Mouse (Mus musculus): ENCODE data around the gene Slc7a6os. TPM values are rescaled to one million over a fixed set of nuclear protein-coding genes. Genes with fewer than 3 reads are reported as not detected.

The Slc7a6os gene
- polyA plus RNA-seq, 1 experiment: 26.3 TPM

DNA sequence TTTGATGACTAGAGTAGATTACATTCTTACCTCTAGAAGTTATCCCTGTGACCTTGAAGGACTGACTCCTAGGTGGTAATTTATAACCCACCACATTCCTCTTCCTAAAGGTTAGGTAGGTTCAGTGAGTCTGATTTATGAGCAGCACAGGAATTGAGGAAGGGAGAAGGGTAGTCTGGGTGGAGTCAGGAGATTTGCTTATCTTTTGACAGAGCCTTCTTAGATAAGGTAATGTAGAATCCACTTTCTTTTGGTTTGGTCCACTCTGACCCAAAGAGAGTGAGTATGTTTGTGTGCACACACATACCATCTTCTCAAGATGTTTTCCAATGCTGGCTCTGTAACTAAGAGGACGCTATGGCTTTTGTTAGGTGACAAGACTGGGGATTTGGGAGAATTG, 33.1 kb downstream of the Slc7a6os start:
- DNase-seq (ENCODE audit: low spot score): no peak

GRCm38 (mm10) chr8:106176891-106177290, 33.8 kb downstream of the Slc7a6os start:
- DNase-seq (ENCODE audit: low spot score): no peak

DNA sequence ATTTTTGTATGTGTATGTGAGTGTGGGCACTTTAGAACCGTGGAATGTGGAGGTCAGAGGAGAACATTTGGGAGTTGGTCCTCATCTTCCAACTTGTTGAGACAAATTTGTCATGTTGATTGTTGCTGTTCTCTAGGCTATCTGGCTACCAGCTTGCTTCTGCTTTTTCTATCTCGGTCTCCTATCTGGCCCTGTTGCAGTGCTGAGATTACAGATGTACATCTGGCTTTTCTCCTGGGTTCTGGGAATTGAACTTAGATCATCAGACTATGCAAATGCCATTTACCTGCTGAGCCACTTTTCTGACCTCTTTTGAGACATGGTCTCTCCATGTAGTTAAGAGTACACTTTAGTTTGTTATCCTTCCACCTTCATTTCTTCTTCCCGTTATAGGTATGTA, 37.2 kb downstream of the Slc7a6os start:
- no peak for DNase-seq (ENCODE audit: low spot score)

DNA sequence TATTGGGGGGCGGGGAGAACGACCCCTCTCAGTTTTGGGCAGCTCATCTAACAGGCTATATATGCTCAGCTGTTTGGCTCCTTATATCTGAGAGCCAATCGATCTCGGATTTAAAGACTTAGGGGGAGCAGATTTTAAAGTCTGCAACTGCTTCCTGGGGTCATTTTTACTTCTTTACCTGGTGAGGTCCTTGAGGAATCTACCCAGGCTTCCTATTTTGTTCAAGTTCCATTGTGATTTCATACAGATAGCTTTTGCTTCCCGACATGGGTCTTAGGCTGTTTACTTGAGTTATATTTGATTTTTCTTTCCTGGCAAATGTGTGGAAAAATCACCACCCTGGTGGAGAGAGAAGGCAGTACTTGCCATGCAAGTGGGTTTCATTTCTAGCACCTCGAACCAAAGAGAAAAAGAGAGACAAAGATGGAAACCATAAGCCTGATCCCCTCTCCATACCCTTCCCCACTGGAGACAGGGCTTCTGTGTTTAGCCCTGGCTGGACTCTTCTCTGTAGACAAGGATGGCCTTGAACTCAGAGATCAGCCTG, 40.7 kb downstream of the Slc7a6os start:
- no peak for DNase-seq (ENCODE audit: low spot score)

DNA sequence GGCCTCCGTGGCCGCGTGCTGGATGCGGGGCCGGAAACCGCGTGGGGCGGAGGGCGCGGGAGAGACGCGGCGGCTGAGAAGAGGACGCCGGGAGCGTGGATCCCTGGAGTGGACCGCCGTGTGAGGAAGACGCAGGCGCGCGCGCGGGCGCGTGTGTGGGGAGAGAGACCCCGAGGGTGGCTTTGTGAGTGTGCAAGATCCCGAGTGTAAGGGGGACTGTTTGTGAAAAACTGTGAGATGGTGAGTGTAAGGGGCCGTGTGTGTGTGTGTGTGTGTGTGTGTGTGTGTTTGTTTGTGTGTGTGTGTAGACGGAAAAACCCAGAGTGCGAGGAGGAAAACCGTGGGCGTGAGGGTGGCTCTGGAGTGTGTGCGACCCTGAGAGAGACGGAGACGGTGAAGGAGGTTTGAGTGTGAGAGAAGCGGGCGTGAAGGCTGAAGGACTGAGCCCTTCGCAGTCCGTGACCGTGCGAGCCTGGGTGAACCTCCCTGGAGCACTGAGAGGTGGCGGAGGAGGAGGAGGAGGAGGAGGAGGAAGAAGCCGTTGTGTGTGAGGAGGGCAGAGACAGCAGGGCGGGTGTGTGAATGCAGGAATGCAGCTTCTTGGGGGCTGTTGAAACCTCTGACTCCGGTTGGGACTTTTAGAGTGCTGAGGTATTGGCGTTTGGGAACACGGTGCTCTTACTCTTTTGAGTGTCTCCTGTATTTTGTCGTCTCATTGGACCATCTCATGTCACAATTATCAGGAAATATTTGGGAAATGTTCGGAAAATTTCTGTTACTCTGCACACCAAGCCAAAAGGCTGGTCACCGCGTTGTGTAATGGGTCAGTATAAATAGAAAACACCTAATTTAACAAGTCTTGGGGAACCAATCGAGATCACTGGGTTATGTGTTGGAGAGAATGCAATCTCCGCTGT, 41.5 kb downstream of the Slc7a6os start:
- peak; percentile 54 for DNase-seq (ENCODE audit: low spot score)

- DNase-seq (ENCODE audit: low spot score): peak; percentile 83
Measured at GRCm38 (mm10) chr8:106168356-106169016, 42.2 kb downstream of the Slc7a6os start, which contains the start of gene Slc7a6. Gene Slc7a6 (plus strand): TSS chr8:106168857.

- peak; percentile 46 for DNase-seq (ENCODE audit: low spot score)
Measured at GRCm38 (mm10) chr8:106165460-106165859, 45.3 kb downstream of the Slc7a6os start.

DNA sequence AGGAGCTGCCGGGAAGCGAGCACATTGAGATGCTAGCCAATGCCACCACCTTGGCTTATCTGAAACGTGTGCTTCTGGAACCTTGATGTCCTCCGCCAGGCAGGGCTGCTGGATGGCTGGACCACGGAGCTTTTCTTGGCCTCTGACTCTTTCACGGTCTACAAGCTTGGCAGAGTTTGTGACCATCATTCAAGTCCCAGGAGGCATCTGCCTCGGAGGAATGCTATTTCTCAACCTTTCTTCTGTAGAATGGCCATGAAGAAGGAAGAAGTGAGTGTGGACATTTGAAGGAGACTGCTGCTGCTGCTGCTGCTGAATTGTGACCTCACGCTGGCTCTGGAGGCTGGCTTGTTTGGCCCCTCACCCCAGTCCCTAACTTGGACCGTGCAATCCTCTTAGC, 47.5 kb downstream of the Slc7a6os start:
- no peak for DNase-seq (ENCODE audit: low spot score)

DNA sequence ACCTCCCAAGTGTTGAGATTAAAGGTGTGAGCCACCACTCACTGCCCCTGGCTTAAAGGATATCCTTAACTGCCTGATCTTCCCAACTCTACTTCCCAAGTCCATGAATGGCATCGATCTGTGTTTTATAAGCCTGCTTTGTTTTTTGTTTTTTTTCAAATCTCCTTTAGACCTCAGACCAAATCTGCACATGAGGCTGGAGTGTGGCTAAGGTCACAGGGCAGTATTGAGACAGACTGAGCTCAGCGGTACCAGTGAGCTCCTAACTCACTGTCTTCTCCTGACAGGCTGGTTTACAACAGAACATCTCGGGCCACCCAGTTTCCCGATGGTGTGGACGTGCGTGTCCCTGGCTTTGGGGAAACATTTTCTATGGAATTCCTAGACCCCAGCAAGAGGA, 50.9 kb downstream of the Slc7a6os start:
- no peak for DNase-seq (ENCODE audit: low spot score)

DNA sequence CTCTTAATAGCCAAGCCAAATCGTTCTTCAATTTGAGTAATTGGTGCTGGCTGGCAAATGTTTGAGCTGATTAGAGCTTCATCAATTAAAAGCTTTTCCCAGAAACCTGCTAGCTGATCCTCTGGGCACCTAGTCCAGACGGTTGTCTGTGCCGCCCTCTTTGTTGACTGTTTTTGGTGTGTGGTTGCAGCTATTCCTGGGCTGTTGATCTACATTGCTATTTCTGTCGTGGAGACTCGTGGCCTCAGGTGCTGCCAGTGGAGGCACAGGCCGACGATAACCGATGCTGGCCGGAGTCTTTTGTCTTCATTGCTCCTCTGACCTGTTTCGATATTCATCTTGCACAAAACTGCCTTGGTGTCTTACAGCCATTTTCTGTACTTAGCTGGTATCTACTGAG, 52.4 kb downstream of the Slc7a6os start:
- no peak for DNase-seq (ENCODE audit: low spot score)

DNA sequence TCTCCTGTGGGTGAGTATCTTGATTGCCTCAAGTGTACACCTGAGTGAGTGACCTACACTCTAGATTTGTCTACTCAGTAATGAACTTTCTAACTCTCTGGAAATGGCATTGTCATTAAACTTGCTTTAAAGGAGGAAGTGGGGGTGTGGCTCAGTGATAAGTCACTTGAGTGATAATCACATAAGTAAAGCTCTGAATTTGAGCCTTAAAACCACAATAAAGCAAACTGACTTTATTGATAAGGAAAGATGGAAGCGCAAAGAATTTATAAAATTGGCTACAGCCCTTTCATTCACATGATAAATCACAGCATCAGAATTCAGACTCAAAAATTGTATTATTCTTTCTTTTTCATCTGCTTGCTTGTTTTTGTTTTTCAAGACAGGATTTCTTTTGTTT, 53.3 kb downstream of the Slc7a6os start:
- DNase-seq (ENCODE audit: low spot score): no peak

DNA sequence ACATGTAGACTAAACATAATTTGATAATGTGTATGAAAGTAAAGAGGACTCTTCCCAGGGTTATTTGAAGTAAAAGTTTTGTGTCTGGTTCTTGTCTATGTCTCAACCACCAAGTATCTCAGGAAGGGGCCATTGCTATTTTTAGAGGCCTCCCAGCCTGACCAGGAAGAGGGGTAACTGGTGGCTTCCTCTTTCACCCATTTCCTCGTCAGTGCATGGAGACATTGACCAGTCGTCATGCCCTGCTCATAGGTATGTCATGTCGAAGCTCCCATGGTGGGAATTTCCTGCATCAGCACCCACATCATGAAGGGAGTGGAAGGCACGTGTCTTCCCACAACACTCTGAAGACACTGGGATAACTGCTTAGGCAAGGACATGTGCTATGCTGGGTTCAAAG, 57.9 kb downstream of the Slc7a6os start:
- no peak for DNase-seq (ENCODE audit: low spot score)

- DNase-seq (ENCODE audit: low spot score): no peak
Measured at GRCm38 (mm10) chr8:106151041-106151440, 59.7 kb downstream of the Slc7a6os start.

Other genes starting within 250 kb of the Slc7a6os start
- 64.3 and 69.6 TPM in 2 replicates for gene Slc12a4, start 244.8 kb downstream of the Slc7a6os start, polyA plus RNA-seq (2012; rRNA removed)
- gene Dpep3, start 231.5 kb downstream of the Slc7a6os start, polyA plus RNA-seq (2012; rRNA removed): 0.12 and 0.17 TPM in 2 replicates
- gene Dus2, start 219.6 kb downstream of the Slc7a6os start, polyA plus RNA-seq (2012; rRNA removed): 16.6 and 19.3 TPM in 2 replicates
- gene Dpep2nb, start 205.0 kb downstream of the Slc7a6os start, polyA plus RNA-seq (2012; rRNA removed): 0.06 and 0.07 TPM in 2 replicates
- 10.5 and 11.8 TPM in 2 replicates for gene Ddx28, start 199.1 kb downstream of the Slc7a6os start, polyA plus RNA-seq (2012; rRNA removed)
- gene Nfatc3, start 152.1 kb downstream of the Slc7a6os start, polyA plus RNA-seq (2012; rRNA removed): 15.4 and 19.9 TPM in 2 replicates
- 57.5 and 70.1 TPM in 2 replicates for gene Esrp2, start 74.0 kb downstream of the Slc7a6os start, polyA plus RNA-seq (2012; rRNA removed)
- 13.5 and 18.5 TPM in 2 replicates for gene Pla2g15, start 60.5 kb downstream of the Slc7a6os start, polyA plus RNA-seq (2012; rRNA removed)
- gene Slc7a6, start 42.1 kb downstream of the Slc7a6os start, polyA plus RNA-seq (2012; rRNA removed): 36.0 and 45.0 TPM in 2 replicates
- 16.6 and 19.1 TPM in 2 replicates for gene Prmt7, start within 50 bp of the Slc7a6os start, polyA plus RNA-seq (2012; rRNA removed)
- gene Smpd3, start 127.1 kb upstream of the Slc7a6os start, polyA plus RNA-seq (2012; rRNA removed): 1.1 and 1.2 TPM in 2 replicates
- gene Zfp90, start 204.4 kb upstream of the Slc7a6os start, polyA plus RNA-seq (2012; rRNA removed): 9.3 and 9.5 TPM in 2 replicates

Data from urinary bladder, adult 2 months (tissue).